Mouse (Mus musculus) adrenal gland, postnatal 25 days (tissue): ENCODE measurements around the gene Fbxl17. TPM values are rescaled to one million over a fixed set of nuclear protein-coding genes. Genes with fewer than 3 reads are reported as not detected.

Source experiments
- DNase-seq: peaks from one replicate; pipeline ENCODE4 v3.0.0; 2021; ENCODE audit warnings: mixed read lengths
- total RNA-seq: library from RNA; stranded (reverse); gene quantifications from 2 replicates; pipeline ENCODE4 v1.2.3, GENCODE M21; 2021

The Fbxl17 gene
- total RNA-seq, 1 experiment from 2014 or later, result 42.4 TPM

DNA sequence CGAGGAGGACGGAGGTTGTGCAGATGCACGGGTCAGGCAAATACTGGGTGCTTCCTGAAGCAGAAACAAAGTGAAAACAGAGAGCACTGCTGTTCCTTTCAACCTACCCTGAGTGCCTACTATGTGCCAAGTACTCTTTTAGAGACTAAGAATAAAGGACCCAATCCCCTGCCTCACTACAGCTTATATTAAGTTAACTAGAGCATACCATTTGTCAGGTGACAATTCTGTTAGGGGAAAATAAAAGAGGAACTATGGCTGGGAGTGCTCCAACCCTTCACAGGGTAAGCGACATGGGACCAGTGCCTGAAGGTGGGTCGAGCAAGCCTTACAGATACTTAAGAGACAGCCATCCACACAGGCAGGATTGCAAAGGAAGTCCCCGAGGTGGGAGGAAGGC lies 407.0 kb downstream of the Fbxl17 start:
- DNase-seq, result no peak

DNA sequence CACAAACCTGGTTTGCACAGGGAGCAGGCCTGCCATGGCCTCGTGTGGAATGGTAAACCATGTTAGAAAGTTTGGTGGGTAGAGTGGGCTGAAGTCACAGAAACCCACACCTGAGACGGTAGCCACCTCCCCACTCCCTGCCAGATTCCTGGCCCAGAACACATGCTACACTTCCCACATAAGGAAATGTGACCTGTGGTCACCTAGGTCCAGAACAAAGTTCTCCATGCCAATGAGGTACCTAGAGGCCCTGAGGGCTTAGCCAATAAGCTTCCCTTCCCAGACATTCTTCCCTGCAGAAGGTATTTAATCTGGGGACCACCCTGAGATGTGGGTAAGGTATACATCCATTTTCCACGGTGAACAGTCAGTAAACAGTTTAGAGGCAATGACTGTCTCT lies 409.7 kb downstream of the Fbxl17 start:
- DNase-seq, result no peak

DNA sequence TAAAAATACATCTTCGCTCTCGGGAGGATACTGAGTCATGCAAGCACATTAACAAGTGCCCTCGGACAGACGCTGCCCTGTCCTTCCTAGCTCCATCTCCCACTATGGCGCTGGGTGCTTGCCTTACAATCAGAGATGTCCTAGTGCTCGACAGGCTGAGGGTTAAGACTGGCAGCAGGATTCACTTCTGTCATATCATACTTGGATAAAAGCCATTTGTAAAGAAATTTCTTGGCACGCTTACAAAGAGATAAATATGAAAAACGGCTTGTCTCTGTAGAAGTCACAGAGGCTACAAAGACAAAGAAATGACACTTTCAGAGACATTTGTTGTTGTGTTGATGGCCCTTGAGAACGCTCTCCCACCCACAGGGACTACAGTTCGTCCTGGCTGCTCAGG lies 412.6 kb downstream of the Fbxl17 start:
- DNase-seq, result no peak

DNA sequence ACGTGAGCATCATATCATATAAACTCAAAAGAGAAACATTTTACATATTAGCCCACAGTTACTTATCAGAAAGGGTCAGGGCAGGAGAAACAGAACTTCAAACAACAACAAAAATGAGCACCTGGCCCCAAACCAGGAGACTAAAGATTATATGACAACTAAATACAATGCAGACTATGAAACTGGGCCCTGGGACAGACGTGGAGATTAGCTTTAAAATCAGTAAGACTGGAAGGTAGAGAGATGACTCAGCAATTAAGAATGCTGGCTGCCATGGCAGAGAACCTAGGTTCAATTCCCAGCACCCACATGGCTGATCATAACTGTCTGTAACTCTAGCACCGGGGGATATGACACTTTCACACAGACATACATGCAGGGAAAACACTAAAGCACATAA lies 413.3 kb downstream of the Fbxl17 start:
- no peak for DNase-seq

DNA sequence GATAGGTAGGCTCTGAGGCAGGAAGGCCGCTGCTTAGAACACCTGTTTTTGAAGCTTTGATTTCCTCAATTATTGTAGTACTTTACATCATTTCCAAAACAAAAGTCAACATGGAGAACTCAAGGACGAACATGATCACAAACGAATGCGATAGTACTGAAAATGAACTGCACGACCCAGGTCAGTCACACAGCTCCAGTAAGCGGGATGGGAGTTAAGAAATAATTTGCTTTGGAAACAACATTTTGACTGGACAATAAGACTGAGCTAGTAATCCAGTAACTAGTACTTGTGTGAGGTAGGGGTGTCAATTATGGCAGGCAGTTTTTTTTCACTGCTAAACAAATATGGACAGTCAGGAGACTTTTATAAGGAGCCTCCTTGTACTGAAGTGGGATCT lies 414.6 kb downstream of the Fbxl17 start:
- DNase-seq, result no peak

DNA sequence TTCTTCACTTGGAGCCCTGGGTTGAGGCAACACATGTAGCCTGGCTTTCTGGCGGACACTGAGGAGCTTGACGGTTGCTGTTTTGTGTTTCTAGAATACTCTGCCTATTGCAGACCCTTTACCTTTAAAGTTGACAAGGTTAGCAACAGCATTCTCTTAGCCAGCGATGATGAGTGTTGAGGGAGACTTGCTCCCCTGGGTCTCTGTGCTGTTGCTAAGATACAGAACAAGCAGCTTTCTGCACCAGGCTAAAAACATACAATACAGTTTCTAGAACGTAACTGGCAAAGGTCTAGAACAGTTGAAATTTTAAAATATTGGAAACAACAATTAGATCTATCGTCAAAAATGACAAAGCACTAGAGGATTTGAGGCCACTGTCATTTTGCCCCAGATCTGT lies 420.7 kb downstream of the Fbxl17 start:
- no peak for DNase-seq

DNA sequence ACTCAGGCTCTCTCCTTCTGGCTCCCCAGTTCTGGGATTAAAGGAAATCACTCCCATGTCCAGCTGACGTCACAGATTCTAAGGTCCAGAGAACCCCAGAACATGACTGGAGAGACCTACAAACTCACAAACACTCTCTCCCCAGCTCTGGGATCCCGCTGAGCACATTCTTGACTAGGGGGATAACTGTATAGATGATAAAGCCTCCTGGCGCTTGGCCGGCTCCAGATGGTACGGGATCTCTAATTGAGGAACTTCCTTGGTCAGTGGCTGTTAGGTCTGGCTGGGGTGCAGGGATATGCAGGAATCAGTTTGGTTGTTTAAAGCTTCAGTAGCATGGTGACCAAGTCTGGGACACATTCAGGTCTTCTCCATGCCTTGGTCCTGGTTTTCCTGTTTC lies 422.3 kb downstream of the Fbxl17 start:
- DNase-seq, result no peak

DNA sequence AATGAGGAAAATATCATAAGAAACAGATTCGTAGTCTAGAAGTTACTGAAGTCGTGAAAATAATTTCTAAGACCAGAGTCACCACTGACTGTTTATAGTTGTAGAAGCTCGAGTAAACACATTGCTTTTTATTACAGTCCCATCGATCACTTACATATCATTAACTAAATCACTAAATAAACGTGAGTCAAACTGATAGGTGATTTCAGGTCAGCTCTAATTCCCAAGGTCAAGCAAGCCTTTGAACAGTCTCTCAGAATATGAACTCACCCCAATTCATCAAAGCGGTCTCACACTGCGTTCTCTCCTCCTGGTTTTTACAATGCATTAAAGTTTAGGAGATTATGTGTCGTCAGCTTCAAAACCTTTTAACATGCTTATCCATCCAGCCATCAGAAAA lies 423.2 kb downstream of the Fbxl17 start:
- DNase-seq, result no peak

DNA sequence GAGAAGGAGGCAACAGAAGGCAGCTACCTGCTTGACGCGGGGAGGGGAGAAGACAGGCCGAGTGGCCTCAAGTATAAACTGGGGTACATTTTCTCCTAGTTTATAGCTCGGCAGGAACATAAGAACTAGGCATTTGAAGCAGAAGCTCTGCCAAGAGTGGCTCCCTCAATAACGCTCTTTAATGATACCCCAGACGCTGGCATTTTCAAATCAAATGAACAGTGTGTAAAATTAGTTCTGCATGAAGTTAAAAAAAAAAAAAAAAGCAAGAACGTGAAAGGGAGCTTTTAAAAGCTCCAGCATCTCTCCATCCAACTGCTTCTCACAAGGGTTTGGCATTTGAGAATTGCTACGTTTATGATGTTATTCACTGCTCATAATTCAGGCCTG lies 423.8 kb downstream of the Fbxl17 start:
- no peak for DNase-seq

DNA sequence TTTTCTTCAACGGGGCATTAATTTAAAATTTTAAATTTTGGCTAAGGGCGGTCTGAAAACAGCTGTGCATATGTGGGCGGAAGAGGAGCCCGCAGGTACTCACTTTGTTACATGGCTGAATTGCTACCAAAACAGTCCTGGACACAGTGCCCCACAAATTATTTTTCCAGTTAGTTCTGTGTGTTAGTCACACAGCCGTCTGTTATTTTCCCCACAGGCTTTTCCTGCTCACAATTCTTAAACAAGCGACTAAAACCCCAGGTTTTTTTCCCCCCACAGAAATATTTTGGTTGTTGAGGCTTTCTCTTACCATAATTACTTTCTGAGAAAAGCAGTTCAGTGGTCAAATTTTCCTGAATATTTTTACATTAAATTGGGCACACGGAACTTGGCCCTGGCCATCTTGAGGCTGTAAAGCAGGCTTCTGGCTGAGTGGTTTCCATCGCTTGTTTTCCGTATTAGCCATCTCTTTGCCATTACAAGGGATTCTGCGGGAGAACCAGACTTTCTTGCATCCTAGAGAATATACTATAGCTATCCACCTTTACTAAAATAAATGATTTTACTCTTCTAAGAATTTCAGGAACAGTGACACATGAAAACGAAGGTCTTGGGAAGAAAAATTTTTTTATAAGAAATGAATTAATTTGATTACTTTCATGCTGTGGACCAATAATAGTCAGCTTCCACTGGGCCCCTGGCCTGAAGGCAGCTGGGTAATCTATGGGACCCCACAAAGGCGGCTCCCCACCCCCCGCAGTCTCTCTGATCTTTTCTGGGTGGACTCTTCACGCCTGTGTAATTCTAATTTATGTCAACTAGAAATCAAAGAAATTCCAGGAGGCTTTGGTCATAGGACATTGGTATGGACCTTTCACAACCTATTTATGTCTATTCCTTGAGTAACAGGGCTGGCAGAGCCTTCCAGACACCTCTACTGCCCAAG lies 424.5 kb downstream of the Fbxl17 start:
- DNase-seq, result no peak

DNA sequence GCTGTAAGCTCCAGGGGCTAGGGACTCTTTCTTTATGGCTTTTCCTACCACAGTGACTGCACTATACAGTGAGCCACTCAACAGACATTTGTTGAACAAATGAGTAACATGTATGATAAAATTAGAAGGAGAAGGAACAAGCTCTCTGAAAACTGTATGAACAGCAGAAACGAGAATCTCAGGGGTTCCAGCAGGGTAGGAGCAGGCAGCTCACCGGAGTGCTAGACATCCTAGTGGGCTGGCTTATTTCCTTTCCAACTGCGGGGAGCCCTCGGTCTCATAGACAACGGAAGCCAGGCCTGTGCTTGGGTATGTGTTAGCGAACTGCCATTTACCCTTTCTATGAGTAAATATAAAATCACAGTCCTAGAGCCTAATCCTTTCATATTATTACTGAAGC lies 426.5 kb downstream of the Fbxl17 start:
- no peak for DNase-seq

DNA sequence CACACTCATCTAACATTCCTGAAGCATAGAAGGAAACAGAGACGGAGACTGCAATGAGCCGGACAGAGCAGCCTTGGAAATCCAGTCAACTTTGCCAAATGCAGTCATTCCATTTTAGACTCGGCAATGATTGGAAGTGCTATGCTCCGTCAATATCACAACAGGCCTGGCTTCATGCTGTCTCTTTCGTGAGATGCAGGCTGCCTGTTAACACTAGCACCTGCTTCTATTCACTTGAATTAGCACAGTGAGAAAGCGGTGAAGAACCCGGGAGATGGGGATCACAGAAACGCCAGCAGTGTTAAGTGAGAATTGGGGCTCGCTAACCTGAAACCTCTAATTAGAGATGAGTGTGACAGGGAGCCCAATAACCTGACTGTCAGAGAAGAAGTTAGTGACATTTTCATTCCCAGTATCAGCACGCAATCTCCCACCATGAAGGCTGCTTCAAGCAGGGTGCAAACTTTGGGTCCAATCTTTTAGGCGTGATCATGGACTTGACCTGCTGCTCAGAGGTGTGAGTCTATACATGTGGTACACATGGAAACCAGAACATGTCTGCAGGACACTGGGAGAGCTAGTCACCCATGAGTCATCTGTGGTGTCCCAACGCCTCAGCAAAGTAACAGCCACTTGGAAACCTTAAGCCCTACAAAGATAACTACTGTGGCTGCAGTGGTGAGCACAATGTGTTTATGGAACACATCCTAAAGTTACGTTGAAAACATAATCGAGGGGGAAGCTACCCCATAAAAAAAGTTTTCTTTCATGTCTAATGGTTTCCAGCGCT lies 428.5 kb downstream of the Fbxl17 start:
- DNase-seq, result no peak

DNA sequence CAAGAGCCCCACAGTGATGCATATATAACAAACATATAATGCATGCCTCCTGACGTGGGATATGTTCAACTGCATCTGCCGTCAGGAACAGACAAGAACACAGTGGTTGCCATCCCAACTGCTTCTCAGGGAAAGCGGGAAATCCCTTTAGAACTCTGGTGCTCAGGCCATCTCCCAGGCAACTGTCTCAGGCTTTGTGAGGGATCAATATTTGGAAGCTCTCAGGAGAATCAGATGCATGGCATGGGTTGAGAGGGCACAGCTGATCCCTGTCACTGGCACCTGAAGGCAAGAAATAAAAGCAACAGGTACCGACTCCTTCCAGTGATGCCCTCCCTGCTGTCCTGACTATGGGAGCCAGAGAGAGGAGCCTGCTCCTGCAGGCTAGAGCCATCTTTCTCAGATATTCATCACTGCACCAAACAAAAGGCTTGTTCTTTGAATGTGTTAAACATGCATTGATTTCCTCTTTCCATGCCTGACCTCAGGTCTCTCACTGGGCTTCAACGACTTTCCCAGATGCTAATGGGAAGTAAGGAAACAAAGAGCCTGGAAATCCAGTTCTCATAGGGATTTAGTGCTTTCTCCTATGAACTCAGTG lies 429.6 kb downstream of the Fbxl17 start:
- no peak for DNase-seq

DNA sequence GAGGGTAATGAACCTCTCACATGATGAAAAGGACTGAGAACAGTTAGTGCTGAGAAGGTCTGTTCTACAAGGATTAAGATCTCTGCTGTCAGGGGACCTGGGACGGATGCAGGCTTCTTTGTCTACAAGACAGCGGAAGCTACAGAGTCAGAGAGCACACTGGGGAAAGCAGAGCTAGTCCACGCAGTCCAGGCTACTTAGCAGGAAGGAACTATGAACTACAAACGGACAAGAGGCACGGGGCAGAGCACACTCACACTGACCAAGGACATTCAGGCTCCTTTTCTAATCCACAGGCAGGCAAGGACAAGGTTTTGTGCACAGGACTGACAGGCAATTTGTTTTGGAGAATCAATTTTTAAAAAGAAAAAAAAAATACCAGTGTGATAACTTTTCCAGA lies 437.0 kb downstream of the Fbxl17 start:
- no peak for DNase-seq

DNA sequence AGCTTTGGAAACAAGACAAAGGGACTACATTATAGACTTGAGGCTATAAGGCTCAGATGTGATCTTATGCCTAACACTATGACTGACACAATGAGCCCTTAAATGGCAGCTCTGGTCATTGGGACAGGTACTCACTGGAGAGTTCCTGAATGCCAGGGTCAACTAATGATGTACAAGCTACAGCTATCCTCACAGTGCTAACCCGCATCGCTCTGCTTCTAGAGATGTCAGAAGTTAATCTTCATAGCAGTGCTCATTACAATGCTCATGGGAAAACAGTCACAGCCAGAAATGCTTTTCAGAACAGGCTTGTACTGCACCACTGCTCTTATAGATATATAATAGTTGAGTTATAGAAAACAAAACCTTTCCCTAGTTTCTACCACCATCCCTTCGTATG lies 438.0 kb downstream of the Fbxl17 start:
- DNase-seq, result no peak

DNA sequence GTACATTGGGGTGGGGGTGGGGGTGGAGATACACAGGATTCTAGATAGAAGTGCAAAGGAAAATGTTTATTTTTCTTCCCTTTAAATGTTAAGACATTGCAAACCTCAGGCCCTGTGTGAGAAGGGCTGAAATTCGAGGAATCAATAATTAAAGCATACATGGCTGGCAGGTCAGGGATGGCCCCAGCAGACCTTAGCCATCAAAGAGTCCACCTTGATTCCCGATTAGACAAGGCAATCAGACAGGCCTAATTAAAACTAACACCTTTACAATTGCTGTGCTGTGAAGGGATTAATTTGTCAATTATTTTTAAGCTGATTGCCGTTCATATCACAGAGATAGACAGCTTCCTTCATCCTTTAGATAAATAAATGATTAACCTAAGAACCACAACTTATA lies 439.0 kb downstream of the Fbxl17 start:
- DNase-seq, result no peak

DNA sequence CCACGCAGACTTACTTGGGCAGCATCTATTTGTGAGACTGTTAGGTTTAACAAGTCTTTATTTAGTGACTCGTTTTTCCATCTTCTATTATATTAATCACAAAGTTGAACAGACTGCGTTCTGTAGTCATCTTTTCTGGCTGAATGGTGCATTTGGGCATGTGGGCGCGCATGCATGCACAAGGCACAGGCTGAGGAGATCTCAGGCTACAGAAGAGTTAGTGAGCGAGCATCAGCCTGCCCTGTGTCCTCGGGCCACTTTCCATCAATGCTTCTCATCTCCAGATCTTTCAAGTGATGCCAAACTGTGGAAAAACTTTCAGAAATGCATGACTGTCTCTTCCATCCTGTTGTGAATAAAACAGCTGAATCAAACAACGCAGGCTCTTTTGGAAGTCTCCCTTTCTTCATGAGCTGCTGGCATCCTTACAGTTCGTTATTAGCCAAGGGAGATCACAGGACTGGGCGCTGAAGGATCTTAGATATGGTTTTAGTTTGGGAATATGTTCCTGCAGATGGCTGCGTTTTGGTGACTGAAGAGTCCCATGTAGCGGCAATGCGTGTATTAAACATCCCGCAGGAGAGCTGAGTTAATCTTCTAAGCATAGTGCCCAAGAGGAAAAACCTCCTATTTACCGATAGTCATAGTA lies 442.0 kb downstream of the Fbxl17 start:
- DNase-seq, result no peak

DNA sequence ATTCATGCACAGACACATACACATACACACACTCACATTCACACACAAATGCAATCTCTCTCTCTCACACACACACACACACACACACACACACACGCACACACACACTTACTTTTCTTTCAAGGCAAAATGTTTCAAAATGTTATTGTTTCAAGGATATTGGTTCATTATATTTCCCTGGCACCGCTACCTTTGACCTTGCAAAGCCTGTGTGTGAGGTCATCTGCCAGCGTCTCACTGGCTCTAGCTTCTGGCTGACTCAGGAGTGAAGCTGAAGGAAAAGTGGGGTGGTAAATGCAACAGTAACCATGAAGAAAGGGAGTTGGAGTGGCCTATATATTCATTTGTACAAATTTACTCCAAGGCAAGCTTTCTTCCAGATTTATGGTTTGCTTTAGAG lies 442.8 kb downstream of the Fbxl17 start:
- DNase-seq, result peak; percentile 43

DNA sequence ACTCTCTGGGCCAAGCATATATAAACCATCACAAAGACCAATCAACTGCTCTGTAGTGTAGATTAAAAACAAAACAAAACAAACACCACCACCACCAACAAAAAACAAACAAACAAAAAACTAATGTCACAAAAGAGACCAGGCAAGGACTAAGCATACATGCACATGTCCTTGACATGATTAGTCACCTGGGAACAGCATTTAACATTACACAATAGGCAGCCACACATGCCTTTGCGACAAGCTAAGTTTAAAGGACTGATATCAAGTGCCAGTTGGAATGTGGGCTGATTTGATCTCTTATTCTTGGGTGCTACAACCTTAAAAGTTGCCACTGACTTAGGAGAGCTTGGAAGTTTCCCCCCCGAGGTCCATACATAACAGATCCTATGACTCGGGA lies 446.5 kb downstream of the Fbxl17 start:
- DNase-seq, result no peak

DNA sequence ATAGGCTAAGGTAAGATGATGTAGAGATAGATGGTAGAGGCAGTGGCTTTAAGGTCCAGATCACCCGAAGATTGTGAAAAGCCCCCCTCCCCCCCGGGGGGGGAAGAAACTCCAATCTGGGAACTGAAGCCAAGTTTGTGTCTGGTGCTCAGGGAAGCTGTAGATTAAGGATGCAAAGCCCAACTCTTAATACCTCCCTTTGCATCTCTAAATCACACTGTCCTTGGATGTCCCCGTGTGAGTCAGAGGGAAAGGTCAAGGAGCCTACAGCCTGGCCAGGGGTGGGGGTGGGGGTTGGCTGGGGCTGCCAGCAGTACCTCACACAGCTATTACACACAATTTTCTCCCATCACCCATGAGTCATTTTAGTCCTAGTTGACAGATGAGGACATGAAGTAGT lies 453.4 kb downstream of the Fbxl17 start:
- peak; percentile 41 for DNase-seq

DNA sequence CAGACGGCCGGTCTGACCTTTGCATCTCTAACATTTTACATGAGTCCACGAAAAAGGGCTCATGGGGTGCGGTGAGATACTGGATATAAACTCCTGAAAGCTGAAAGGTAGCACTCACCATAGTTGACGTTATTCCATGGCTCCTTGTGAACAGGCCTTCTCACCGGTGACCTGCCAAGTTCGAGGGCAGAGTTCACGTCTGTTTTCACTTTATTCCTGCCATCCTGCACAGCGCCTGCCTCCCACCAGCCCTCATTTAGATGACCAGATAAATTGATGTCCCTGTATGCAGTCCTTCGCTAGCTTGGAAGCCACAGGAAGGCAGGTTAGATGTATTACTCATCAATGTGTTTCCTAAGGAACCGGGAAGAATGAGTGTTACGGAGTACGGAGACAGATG lies 454.5 kb downstream of the Fbxl17 start:
- no peak for DNase-seq

DNA sequence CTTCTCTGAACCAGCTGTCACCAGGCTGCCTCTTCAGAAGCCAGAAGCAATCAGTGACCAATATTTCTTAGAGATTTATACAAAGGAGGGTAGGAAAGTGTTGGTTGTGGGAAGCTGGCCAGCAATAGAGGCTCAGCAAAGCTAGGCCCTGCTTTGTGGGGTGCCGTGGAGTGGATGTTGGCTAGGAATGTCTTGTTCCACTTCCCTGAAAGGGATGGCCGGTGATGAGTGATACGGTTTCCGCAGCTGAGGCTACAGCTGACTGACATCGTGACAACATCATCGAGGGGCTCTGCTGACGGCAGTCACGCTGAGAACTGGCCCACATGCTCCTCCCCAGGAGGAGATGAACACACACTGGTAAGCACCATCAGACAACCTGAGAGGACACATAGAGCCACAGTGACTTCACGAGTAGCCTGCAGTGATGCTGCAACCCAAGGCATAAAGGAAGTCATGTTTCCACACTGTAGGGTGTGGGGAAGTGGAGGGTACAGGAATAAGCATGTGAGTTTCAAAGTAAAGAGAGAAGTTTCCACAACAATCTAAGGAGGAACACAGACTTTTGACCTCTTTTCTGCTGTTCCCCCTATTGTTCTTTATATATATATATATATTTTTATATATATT lies 456.7 kb downstream of the Fbxl17 start:
- no peak for DNase-seq
